ENCODE assay signal across 15 mouse cellular contexts in the genomic region with DNA sequence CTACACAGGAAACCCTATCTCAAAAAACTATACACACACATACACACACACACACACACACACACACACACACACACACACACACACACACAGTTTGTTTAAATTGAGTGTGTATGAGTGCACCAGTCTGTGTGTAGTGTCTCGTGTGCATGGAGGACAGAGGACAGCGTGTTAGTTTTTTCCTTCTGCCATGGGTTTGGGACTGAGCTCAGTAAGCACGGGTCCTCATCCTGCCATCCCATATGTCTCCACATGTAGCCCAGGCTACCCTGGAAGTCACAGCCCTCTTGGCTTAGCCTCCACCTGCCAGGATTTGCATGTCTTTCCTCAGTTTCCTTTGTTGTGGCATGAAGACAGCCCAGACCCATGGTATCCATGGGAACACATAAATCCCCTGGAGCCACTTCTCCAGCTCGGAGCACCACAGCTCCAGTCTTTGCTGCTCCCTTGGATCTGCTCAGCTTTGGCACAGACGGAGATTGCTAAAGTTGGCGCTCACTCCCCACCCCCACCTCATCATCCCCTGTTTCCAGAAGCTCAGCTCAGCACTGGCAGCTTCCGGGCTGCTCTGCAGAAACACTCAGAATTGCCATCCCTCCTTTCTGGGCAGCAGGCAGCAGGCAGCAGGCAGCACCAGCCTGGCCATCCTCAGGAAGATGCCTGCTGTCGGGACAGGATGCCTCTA. TPM values are rescaled to one million over a fixed set of nuclear protein-coding genes. Genes with fewer than 3 reads are reported as not detected.
DNase-seq lines count a peak whose midpoint lies in the region; ATAC-seq lines count a peak whose summit lies in the region.
"Had no signal": no experiment of that assay in that cellular context is flagged by ENCODE, and none has a peak within 500 bp of the region (broad histone marks: within the 10 kb centered on the region; RNA-seq: fewer than 3 reads in every experiment).

No protein-coding gene starts in this region.

- peaks cover 11% of the 10 kb centered on the region; the same call in 1 of the 2 replicates for H3K4me1 ChIP-seq in forebrain, embryonic 13.5 days
- H3K4me1 ChIP-seq in forebrain, embryonic 10.5 days: peaks cover 37% of the 10 kb centered on the region
- H3K4me1 ChIP-seq: stomach, embryonic 15.5 days had no signal

- H3K36me3 ChIP-seq in forebrain, embryonic 13.5 days (ENCODE audit: poor library complexity, severe bottlenecking): no peaks in the 10 kb centered on the region
- peaks cover 24% of the 10 kb centered on the region for H3K36me3 ChIP-seq in forebrain, embryonic 10.5 days (replicated peaks)
- H3K36me3 ChIP-seq: neural tube, embryonic 12.5 days; stomach, embryonic 15.5 days had no signal

- H3K27ac ChIP-seq in forebrain, embryonic 13.5 days: peak overlapping the region; percentile 57
- no peak overlapping the region for H3K27ac ChIP-seq in forebrain, embryonic 10.5 days
- H3K27ac ChIP-seq: liver, embryonic 14.5 days; neural tube, embryonic 12.5 days; stomach, embryonic 15.5 days had no signal

- no peak overlapping the region for H3K4me2 ChIP-seq in forebrain, embryonic 13.5 days
- H3K4me2 ChIP-seq: neural tube, embryonic 12.5 days; stomach, embryonic 15.5 days had no signal

- no peaks in the 10 kb centered on the region for H3K27me3 ChIP-seq in forebrain, embryonic 13.5 days
- no peaks in the 10 kb centered on the region for H3K27me3 ChIP-seq in forebrain, embryonic 10.5 days (ENCODE audit: poor library complexity, severe bottlenecking)
- H3K27me3 ChIP-seq: neural tube, embryonic 12.5 days; stomach, embryonic 15.5 days had no signal

- H3K9ac ChIP-seq in forebrain, embryonic 13.5 days: no peak overlapping the region
- H3K9ac ChIP-seq: liver, embryonic 14.5 days; neural tube, embryonic 12.5 days; stomach, embryonic 15.5 days had no signal

- peak; percentile 83; the same call in 1 of the 2 replicates for ATAC-seq in forebrain, embryonic 13.5 days

- WGBS in forebrain, embryonic 13.5 days: 68% methylated on average over 8 of the region's 8 CpGs
- 87% methylated on average over 8 of the region's 8 CpGs for WGBS in forebrain, embryonic 10.5 days

- no peaks in the 10 kb centered on the region for H3K9me3 ChIP-seq in forebrain, embryonic 13.5 days (replicated peaks)
- no peaks in the 10 kb centered on the region for H3K9me3 ChIP-seq in forebrain, embryonic 10.5 days
- H3K9me3 ChIP-seq: neural tube, embryonic 12.5 days; stomach, embryonic 15.5 days had no signal

- no peak overlapping the region for H3K4me3 ChIP-seq in forebrain, embryonic 13.5 days
- no peak overlapping the region for H3K4me3 ChIP-seq in forebrain, embryonic 10.5 days
- H3K4me3 ChIP-seq: neural tube, embryonic 12.5 days; stomach, embryonic 15.5 days had no signal

- intact Hi-C loops in left cerebral cortex, postnatal 14 days (cut with DNase I): no loop called here
- intact Hi-C loops in left cerebral cortex, postnatal 4 days (cut with DNase I): no loop called here

- DNase-seq in forebrain, embryonic 10.5 days (ENCODE audit: extremely low spot score, low spot score): no peak
- peak; percentile 63 to 71 for DNase-seq in left cerebral cortex, postnatal 14 days (ENCODE audit: low spot score in 2 of 2)
- no peak for DNase-seq in left cerebral cortex, postnatal 4 days
- peak; percentile 53 to 62 for DNase-seq in layer of hippocampus, postnatal 10 days (ENCODE audit: low spot score in 2 of 2)
- DNase-seq in right cerebral cortex, postnatal 25 days: peak; percentile 65
- no peak for DNase-seq in retina, embryonic 14.5 days (ENCODE audit: low spot score)
- no peak for DNase-seq in cerebellum, postnatal 36 days
- DNase-seq: adrenal gland, postnatal 10 days; cerebellum, adult 11 months; heart, postnatal 4 days; kidney, adult 8-10 months had no signal

RNA-seq across cellular contexts. Expression of gene Dusp7, which starts 41.2 kb away (rescaled TPM):
- polyA plus RNA-seq in forebrain, embryonic 13.5 days (2015; fragmentation: Nextera tagmentation; extraction: Ambion mirVana): 7.1 and 8.7 TPM in 2 replicates
- polyA plus RNA-seq in forebrain, embryonic 10.5 days (2016; fragmentation: Nextera tagmentation; extraction: Ambion mirVana): 17.6 and 18.9 TPM in 2 replicates
- 100 to 1,000 TPM in 1 of 2 experiments, 10 to 100 TPM in 1; 95.1 to 102 TPM for total RNA-seq in left cerebral cortex, postnatal 14 days (2021)
- total RNA-seq in left cerebral cortex, postnatal 4 days (2021): 10 to 100 TPM; 54.3 to 54.4 TPM
- 10 to 100 TPM; 58.7 to 64.2 TPM for total RNA-seq in layer of hippocampus, postnatal 10 days (2021)

RNA-seq across cellular contexts. Expression of gene Poc1a, which starts 46.4 kb away (rescaled TPM):
- 17.7 and 21.6 TPM in 2 replicates for polyA plus RNA-seq in forebrain, embryonic 13.5 days (2015; fragmentation: Nextera tagmentation; extraction: Ambion mirVana)
- polyA plus RNA-seq in forebrain, embryonic 10.5 days (2016; fragmentation: Nextera tagmentation; extraction: Ambion mirVana): 42.7 and 46.4 TPM in 2 replicates
- 10 to 100 TPM; 17.7 to 19.3 TPM for total RNA-seq in left cerebral cortex, postnatal 14 days (2021)
- 10 to 100 TPM; 11.0 to 11.9 TPM for total RNA-seq in left cerebral cortex, postnatal 4 days (2021)
- total RNA-seq in layer of hippocampus, postnatal 10 days (2021): 10 to 100 TPM; 12.2 to 12.6 TPM

Comparison
In these comparisons a context has a peak if more than half of its experiments do, and no peak if none do; other contexts are left out.
1. DNase-seq: peak in left cerebral cortex, postnatal 14 days (2 of 2), layer of hippocampus, postnatal 10 days (2 of 2) and right cerebral cortex, postnatal 25 days (single experiment); none in forebrain, embryonic 10.5 days (single experiment), left cerebral cortex, postnatal 4 days (single experiment), retina, embryonic 14.5 days (single experiment) and cerebellum, postnatal 36 days (0 of 2).